Mouse (Mus musculus) forebrain, embryonic 14.5 days (tissue): ENCODE measurements at regions not wholly inside any gene's neighbourhood (a gene's known extent, or its start where the extent isn't known, plus 50 kb on each side); places are given as distances from the start of the nearest gene placed in this dataset.

ENCODE experiments used
- ATAC-seq: fragments of 200-750 bp; cut with Nextera tagmentation; 2 replicates; pipeline ENCODE4 v1.8.0; 2017; ENCODE audit warnings: mild to moderate bottlenecking, moderate library complexity
- DNase-seq: peaks from one replicate; pipeline ENCODE4 v3.0.0-alpha.2; 2015; ENCODE audit warnings: low spot score
- H3K27ac ChIP-seq: fragments of 300-500 bp; sonication (generic); 2 replicates; pipeline ENCODE4 v1.5.1; 2014; ENCODE audit warnings: low read depth, mild to moderate bottlenecking, control low read depth, low read length, moderate library complexity
- H3K27me3 ChIP-seq: fragments of 300-500 bp; sonication (generic); replicated peaks from 2 replicates; pipeline ENCODE4 v1.6.1; 2014; ENCODE audit warnings: low read length, control low read depth, mixed read lengths; ENCODE audit not compliant: control insufficient read depth, insufficient read depth
- H3K36me3 ChIP-seq: fragments of 300-500 bp; sonication (generic); 2 replicates; pipeline ENCODE4 v1.6.1; 2014; ENCODE audit warnings: low read length, control low read depth; ENCODE audit not compliant: control insufficient read depth, insufficient read depth
- H3K4me1 ChIP-seq: fragments of 300-500 bp; sonication (generic); 2 replicates; pipeline ENCODE4 v1.6.1; 2014; ENCODE audit warnings: antibody characterized with exemption, low read length, control low read depth; ENCODE audit not compliant: control insufficient read depth, insufficient read depth
- H3K4me2 ChIP-seq: fragments of 300-500 bp; sonication (generic); 2 replicates; pipeline ENCODE4 v1.6.1; 2014; ENCODE audit warnings: mild to moderate bottlenecking, control low read depth, low read length
- H3K4me3 ChIP-seq: fragments of 300-500 bp; sonication (generic); 2 replicates; pipeline ENCODE4 v1.5.1; 2014; ENCODE audit warnings: low read depth, low read length, control low read depth
- H3K9ac ChIP-seq: fragments of 300-500 bp; sonication (generic); 2 replicates; pipeline ENCODE4 v1.6.1; 2014; ENCODE audit warnings: mild to moderate bottlenecking, low read length, control low read depth, moderate library complexity
- H3K9me3 ChIP-seq: fragments of 300-500 bp; sonication (generic); replicated peaks from 2 replicates; pipeline ENCODE4 v1.6.1; 2016; ENCODE audit warnings: low read length, control low read depth, mixed read lengths; ENCODE audit not compliant: control insufficient read depth
- WGBS: fragments of 180-500 bp; shearing (Covaris S2); extraction: QIAGEN DNeasy Blood & Tissue Kit; methylation state at CpG from one replicate; pipeline ENCODE4 v1.1.7; 2014; 5-methylcytosine and 5-hydroxymethylcytosine counted together

GRCm38 (mm10) chr8:103391359-103391758 lies 605.9 kb upstream of the Cdh11 start:
- no peaks in the 10 kb centered on the region for H3K27me3 ChIP-seq
- no peak overlapping the region for H3K9ac ChIP-seq
- H3K9me3 ChIP-seq, result no peaks in the 10 kb centered on the region
- H3K36me3 ChIP-seq, result no peaks in the 10 kb centered on the region
- whole genome bisulfite sequencing, result 36% methylated on average over 6 of the region's 6 CpGs
- H3K27ac ChIP-seq, result no peak overlapping the region
- H3K4me1 ChIP-seq, result 0 out of 2 replicates have a peak, but pooled peaks cover 3% of the 10 kb centered on the region
- DNase-seq, result peak; percentile 27
- no peak overlapping the region for H3K4me3 ChIP-seq
- no peak overlapping the region for H3K4me2 ChIP-seq
- ATAC-seq, result peak; percentile 52; the same call in 1 of the 2 replicates

GRCm38 (mm10) chr8:103395316-103395715 lies 609.9 kb upstream of the Cdh11 start:
- H3K9me3 ChIP-seq, result no peaks in the 10 kb centered on the region
- no peaks in the 10 kb centered on the region for H3K36me3 ChIP-seq
- H3K9ac ChIP-seq, result no peak overlapping the region
- ATAC-seq (no peak), DNase-seq (peak; percentile 16)
- H3K27ac ChIP-seq, result no peak overlapping the region
- H3K4me1 ChIP-seq, result 0 out of 2 replicates have a peak, but pooled peaks cover 3% of the 10 kb centered on the region
- H3K4me3 ChIP-seq, result no peak overlapping the region
- no peaks in the 10 kb centered on the region for H3K27me3 ChIP-seq
- WGBS, result 3% methylated on average over 4 of the region's 4 CpGs
- no peak overlapping the region for H3K4me2 ChIP-seq

- Histone ChIP-seq H3K4me2 (no peak overlapping the region), H3K27me3 (no peaks in the 10 kb centered on the region), H3K36me3 (no peaks in the 10 kb centered on the region), H3K27ac (no peak overlapping the region), H3K9me3 (no peaks in the 10 kb centered on the region), H3K4me3 (no peak overlapping the region), H3K9ac (no peak overlapping the region), H3K4me1 (0 out of 2 replicates have a peak, but pooled peaks cover 3% of the 10 kb centered on the region)
- WGBS, result 82% methylated on average over 3 of the region's 3 CpGs
- ATAC-seq (no peak), DNase-seq (no peak)
These were observed 612.7 kb upstream of the Cdh11 start for GRCm38 (mm10) chr8:103398179-103398578.

GRCm38 (mm10) chr8:103399466-103399865 lies 614.0 kb upstream of the Cdh11 start:
- ATAC-seq (no peak), DNase-seq (no peak)
- no peak overlapping the region for H3K4me3 ChIP-seq
- WGBS, result 89% methylated on average over 3 of the region's 3 CpGs
- H3K27me3 ChIP-seq, result no peaks in the 10 kb centered on the region
- no peak overlapping the region for H3K27ac ChIP-seq
- H3K9ac ChIP-seq, result no peak overlapping the region
- no peaks in the 10 kb centered on the region for H3K9me3 ChIP-seq
- no peaks in the 10 kb centered on the region for H3K36me3 ChIP-seq
- 0 out of 2 replicates have a peak, but pooled peaks cover 3% of the 10 kb centered on the region for H3K4me1 ChIP-seq
- no peak overlapping the region for H3K4me2 ChIP-seq

DNA sequence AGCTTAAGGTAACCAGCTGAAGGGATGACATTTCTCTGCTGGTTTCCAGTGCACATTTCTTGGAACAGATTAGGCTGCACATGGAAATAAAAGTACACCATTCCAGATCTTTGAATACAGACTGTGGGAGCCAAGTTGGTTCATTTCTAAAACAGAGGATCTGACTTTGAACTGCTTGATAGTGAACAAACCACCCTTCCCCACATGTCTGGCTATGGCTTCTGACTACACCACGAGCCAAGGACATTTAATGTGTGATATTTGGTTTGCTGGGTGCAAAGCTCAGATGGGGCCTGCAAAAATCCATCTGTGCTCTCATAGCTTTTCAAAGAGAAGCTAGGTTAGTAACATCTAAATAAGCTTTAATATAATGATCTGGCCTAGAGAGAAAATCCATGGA lies 614.7 kb upstream of the Cdh11 start:
- no peak for ATAC-seq
- Histone ChIP-seq H3K36me3 (no peaks in the 10 kb centered on the region), H3K4me1 (0 out of 2 replicates have a peak, but pooled peaks cover 3% of the 10 kb centered on the region), H3K9ac (no peak overlapping the region), H3K27ac (no peak overlapping the region), H3K4me2 (no peak overlapping the region), H3K9me3 (no peaks in the 10 kb centered on the region), H3K4me3 (no peak overlapping the region), H3K27me3 (no peaks in the 10 kb centered on the region)
- no peak for DNase-seq
- WGBS, result 60% methylated on average over 1 of the region's 1 CpGs

- Histone ChIP-seq H3K27ac (no peak overlapping the region), H3K4me1 (no peaks in the 10 kb centered on the region), H3K9me3 (no peaks in the 10 kb centered on the region), H3K4me2 (no peak overlapping the region), H3K4me3 (no peak overlapping the region), H3K36me3 (no peaks in the 10 kb centered on the region), H3K27me3 (no peaks in the 10 kb centered on the region), H3K9ac (no peak overlapping the region)
- ATAC-seq (no peak), DNase-seq (no peak)
- WGBS, result 89% methylated on average over 3 of the region's 3 CpGs
These were observed 617.3 kb upstream of the Cdh11 start for GRCm38 (mm10) chr8:103402731-103403130.

DNA sequence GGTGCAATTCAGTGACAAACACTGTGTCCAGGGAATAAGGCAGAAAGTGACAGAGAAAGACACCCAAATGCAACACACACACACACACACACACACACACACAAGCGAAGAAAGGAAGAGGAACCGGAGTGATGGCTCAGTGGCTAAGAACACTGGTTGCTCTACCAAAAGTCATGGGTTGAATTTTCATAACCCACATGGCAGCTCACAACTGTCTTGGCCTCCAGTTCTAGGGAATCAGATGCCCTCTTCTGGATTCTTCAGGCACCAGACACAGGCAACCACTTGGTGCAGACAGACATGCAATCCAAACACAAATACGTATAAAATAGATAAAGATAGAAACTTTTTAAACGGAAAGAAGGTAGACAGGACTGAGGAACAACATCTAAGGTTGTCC lies 618.4 kb upstream of the Cdh11 start:
- no peak overlapping the region for H3K4me3 ChIP-seq
- DNase-seq (no peak), ATAC-seq (no peak)
- H3K4me2 ChIP-seq, result no peak overlapping the region
- no peak overlapping the region for H3K9ac ChIP-seq
- no peaks in the 10 kb centered on the region for H3K4me1 ChIP-seq
- H3K27ac ChIP-seq, result no peak overlapping the region
- no peaks in the 10 kb centered on the region for H3K9me3 ChIP-seq
- 88% methylated on average over 4 of the region's 4 CpGs for WGBS
- H3K36me3 ChIP-seq, result no peaks in the 10 kb centered on the region
- no peaks in the 10 kb centered on the region for H3K27me3 ChIP-seq

DNA sequence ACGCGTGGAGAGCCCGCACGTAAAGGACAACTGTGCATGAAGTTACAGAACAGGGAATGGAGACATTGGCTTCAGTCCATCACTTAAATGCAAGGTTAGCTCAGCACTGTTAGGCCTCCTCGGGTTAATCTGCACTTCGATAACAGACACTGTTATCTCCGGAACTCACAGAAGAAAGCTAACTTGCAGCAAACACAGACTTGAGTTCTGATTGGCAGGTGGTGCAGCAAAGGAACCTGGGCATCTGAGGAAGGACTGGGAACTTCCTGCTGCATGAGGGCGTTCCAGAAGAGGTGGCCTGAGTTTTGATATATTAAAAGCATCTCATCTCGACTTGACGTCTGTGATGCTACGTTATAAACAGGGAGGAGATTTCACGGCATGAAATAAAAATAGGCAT lies 620.3 kb upstream of the Cdh11 start:
- no peaks in the 10 kb centered on the region for H3K27me3 ChIP-seq
- no peak overlapping the region for H3K4me2 ChIP-seq
- no peaks in the 10 kb centered on the region for H3K36me3 ChIP-seq
- ATAC-seq, result no peak
- DNase-seq, result no peak
- no peak overlapping the region for H3K4me3 ChIP-seq
- no peak overlapping the region for H3K9ac ChIP-seq
- H3K27ac ChIP-seq, result no peak overlapping the region
- no peaks in the 10 kb centered on the region for H3K9me3 ChIP-seq
- 88% methylated on average over 12 of the region's 12 CpGs for WGBS
- H3K4me1 ChIP-seq, result no peaks in the 10 kb centered on the region

DNA sequence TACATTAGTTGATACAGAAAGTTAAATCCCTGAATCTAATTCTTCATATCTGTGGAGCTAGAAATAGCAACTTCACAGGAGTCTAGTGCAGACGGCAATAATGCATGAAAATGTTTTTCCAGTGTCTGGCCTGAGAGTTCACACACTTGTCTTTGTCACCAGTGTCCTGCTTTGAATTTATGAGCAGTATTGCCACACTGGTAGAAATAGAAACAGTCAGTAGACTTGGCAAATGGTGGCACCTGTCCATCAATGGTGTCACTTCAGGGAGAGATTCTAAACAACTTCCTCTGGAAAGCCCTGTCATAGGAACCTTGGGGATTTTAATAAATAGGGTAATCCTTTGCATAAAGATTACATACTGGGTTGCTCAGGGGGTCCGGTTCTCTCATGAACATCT lies 621.5 kb upstream of the Cdh11 start:
- Histone ChIP-seq H3K27me3 (no peaks in the 10 kb centered on the region), H3K4me1 (no peaks in the 10 kb centered on the region), H3K4me2 (no peak overlapping the region), H3K9me3 (no peaks in the 10 kb centered on the region), H3K9ac (no peak overlapping the region), H3K27ac (no peak overlapping the region), H3K4me3 (no peak overlapping the region), H3K36me3 (no peaks in the 10 kb centered on the region)
- no peak for DNase-seq
- 77% methylated on average over 2 of the region's 2 CpGs for WGBS
- no peak for ATAC-seq
